Mouse (Mus musculus) midbrain, embryonic 10.5 days (tissue): ENCODE results near the gene Mb. TPM values are rescaled to one million over a fixed set of nuclear protein-coding genes. Genes with fewer than 3 reads are reported as not detected.
A peak's percentile ranks its signal among the peaks of the same experiment; 100 is the strongest.
"Not testable (repeated sequence)": the region's sequence is repeated elsewhere in the genome, so short reads cannot be mapped to it uniquely, and the experiment has no call there.

Experiments
- DNase-seq: peaks from one replicate; pipeline ENCODE4 v3.0.0-alpha.2; 2017; ENCODE audit warnings: low spot score
- H3K27ac ChIP-seq: fragments of 300-500 bp; sonication (generic); replicated peaks from 2 replicates; pipeline ENCODE4 v1.5.1; 2016; ENCODE audit warnings: mild to moderate bottlenecking
- H3K27me3 ChIP-seq: fragments of 300-500 bp; sonication (generic); 2 replicates; pipeline ENCODE4 v1.6.1; 2016; ENCODE audit warnings: low read depth, mild to moderate bottlenecking; ENCODE audit not compliant: poor library complexity, severe bottlenecking
- H3K36me3 ChIP-seq: fragments of 300-500 bp; sonication (generic); 2 replicates; pipeline ENCODE4 v1.6.1; 2016; ENCODE audit warnings: mild to moderate bottlenecking, moderate library complexity
- H3K4me1 ChIP-seq: fragments of 300-500 bp; sonication (generic); 2 replicates; pipeline ENCODE4 v1.6.1; 2016
- H3K4me3 ChIP-seq: fragments of 300-500 bp; sonication (generic); 2 replicates; pipeline ENCODE4 v1.5.1; 2016; ENCODE audit warnings: mild to moderate bottlenecking, moderate library complexity
- H3K9me3 ChIP-seq: fragments of 300-500 bp; sonication (generic); replicated peaks from 2 replicates; pipeline ENCODE4 v1.6.1; 2016; ENCODE audit warnings: mild to moderate bottlenecking
- WGBS: fragments of 180-500 bp; shearing (Covaris S2); methylation state at CpG from one replicate; pipeline ENCODE4 v1.1.7; 2016; 5-methylcytosine and 5-hydroxymethylcytosine counted together
- polyA plus RNA-seq: library from polyadenylated mRNA; unstranded; fragments of >200 nt; fragmentation: Nextera tagmentation; extraction: Ambion mirVana; gene quantifications from 2 replicates; pipeline ENCODE4 v1.2.1, GENCODE M21; 2016

Mb gene
- polyA plus RNA-seq, 1 experiment from 2014 or later = 0.25 TPM

- Histone ChIP-seq H3K9me3 (no peaks in the 10 kb centered on the region), H3K27ac (no peak overlapping the region), H3K4me3 (no peak overlapping the region), H3K36me3 (peaks cover 67% of the 10 kb centered on the region), H3K27me3 (no peaks in the 10 kb centered on the region), H3K4me1 (no peaks in the 10 kb centered on the region)
- DNase-seq = no peak
- WGBS = 61% methylated on average over 14 of the region's 14 CpGs
Observed at GRCm38 (mm10) chr15:77079256-77079822, 28.9 kb upstream of the Mb start.

- DNase-seq = no peak
- Histone ChIP-seq H3K4me3 (no peak overlapping the region), H3K9me3 (no peaks in the 10 kb centered on the region), H3K4me1 (no peaks in the 10 kb centered on the region), H3K27ac (no peak overlapping the region; the same call in 1 of the 2 replicates), H3K27me3 (no peaks in the 10 kb centered on the region), H3K36me3 (peaks cover 63% of the 10 kb centered on the region)
- WGBS = 59% methylated on average over 3 of the region's 3 CpGs
Observed at GRCm38 (mm10) chr15:77078786-77079185, 28.3 kb upstream of the Mb start.

- 88% methylated on average over 9 of the region's 9 CpGs for WGBS
- H3K9me3 ChIP-seq = no peaks in the 10 kb centered on the region
- H3K27me3 ChIP-seq = no peaks in the 10 kb centered on the region
- no peaks in the 10 kb centered on the region for H3K4me1 ChIP-seq
- no peak overlapping the region for H3K4me3 ChIP-seq
- H3K27ac ChIP-seq = no peak overlapping the region
- H3K36me3 ChIP-seq = peaks cover 56% of the 10 kb centered on the region
- DNase-seq = no peak
Observed at GRCm38 (mm10) chr15:77077906-77078305, 27.4 kb upstream of the Mb start.

GRCm38 (mm10) chr15:77076523-77076922 lies 26.1 kb upstream of the Mb start:
- Histone ChIP-seq H3K27ac (no peak overlapping the region), H3K27me3 (no peaks in the 10 kb centered on the region), H3K4me1 (peaks cover 7% of the 10 kb centered on the region), H3K4me3 (no peak overlapping the region), H3K9me3 (no peaks in the 10 kb centered on the region), H3K36me3 (peaks cover 44% of the 10 kb centered on the region)
- DNase-seq = no peak
- WGBS = 84% methylated on average over 3 of the region's 3 CpGs

- peaks cover 21% of the 10 kb centered on the region for H3K36me3 ChIP-seq
- H3K27ac ChIP-seq = no peak overlapping the region
- no peak for DNase-seq
- H3K9me3 ChIP-seq = no peaks in the 10 kb centered on the region
- H3K4me1 ChIP-seq = peaks cover 12% of the 10 kb centered on the region
- WGBS = 79% methylated on average over 4 of the region's 4 CpGs
- no peaks in the 10 kb centered on the region for H3K27me3 ChIP-seq
- H3K4me3 ChIP-seq = no peak overlapping the region
Observed at GRCm38 (mm10) chr15:77072556-77073163, 22.2 kb upstream of the Mb start.

- 0 out of 2 replicates have a peak overlapping the region, but pooled peaks have one; percentile 14 for H3K4me3 ChIP-seq
- no peaks in the 10 kb centered on the region for H3K27me3 ChIP-seq
- H3K4me1 ChIP-seq = peaks cover 12% of the 10 kb centered on the region
- H3K36me3 ChIP-seq = peaks cover 10% of the 10 kb centered on the region
- DNase-seq = peak; percentile 34
- no peaks in the 10 kb centered on the region for H3K9me3 ChIP-seq
- 22% methylated on average over 10 of the region's 10 CpGs for WGBS
- H3K27ac ChIP-seq = peak overlapping the region; percentile 42; the same call in 1 of the 2 replicates
Observed at GRCm38 (mm10) chr15:77071501-77071900, 21.0 kb upstream of the Mb start.

GRCm38 (mm10) chr15:77070745-77071268 lies 20.3 kb upstream of the Mb start:
- H3K4me3 ChIP-seq = no peak overlapping the region
- H3K36me3 ChIP-seq = peaks cover 4% of the 10 kb centered on the region
- no peak for DNase-seq
- H3K4me1 ChIP-seq = peaks cover 12% of the 10 kb centered on the region
- H3K27me3 ChIP-seq = no peaks in the 10 kb centered on the region
- 0 out of 2 replicates have a peak overlapping the region, but pooled peaks have one; percentile 42 for H3K27ac ChIP-seq
- 86% methylated on average over 11 of the region's 11 CpGs for WGBS
- no peaks in the 10 kb centered on the region for H3K9me3 ChIP-seq

- Histone ChIP-seq H3K4me3 (no peak overlapping the region), H3K27ac (no peak overlapping the region), H3K36me3 (no peaks in the 10 kb centered on the region), H3K27me3 (no peaks in the 10 kb centered on the region), H3K9me3 (no peaks in the 10 kb centered on the region), H3K4me1 (peaks cover 12% of the 10 kb centered on the region)
- DNase-seq = no peak
- 94% methylated on average over 3 of the region's 3 CpGs for WGBS
Observed at GRCm38 (mm10) chr15:77069019-77069418, 18.5 kb upstream of the Mb start.

- WGBS = 82% methylated on average over 3 of the region's 3 CpGs
- Histone ChIP-seq H3K27me3 (no peaks in the 10 kb centered on the region), H3K27ac (no peak overlapping the region), H3K4me1 (peaks cover 12% of the 10 kb centered on the region), H3K9me3 (no peaks in the 10 kb centered on the region), H3K36me3 (no peaks in the 10 kb centered on the region), H3K4me3 (no peak overlapping the region)
- no peak for DNase-seq
Observed at GRCm38 (mm10) chr15:77068439-77068861, 18.0 kb upstream of the Mb start.

GRCm38 (mm10) chr15:77066233-77066632 lies 15.8 kb upstream of the Mb start:
- WGBS = 89% methylated on average over 6 of the region's 6 CpGs
- Histone ChIP-seq H3K4me1 (peaks cover 2% of the 10 kb centered on the region), H3K27ac (no peak overlapping the region), H3K4me3 (no peak overlapping the region), H3K36me3 (no peaks in the 10 kb centered on the region), H3K9me3 (no peaks in the 10 kb centered on the region), H3K27me3 (no peaks in the 10 kb centered on the region)
- DNase-seq = no peak

GRCm38 (mm10) chr15:77065259-77065852 lies 14.9 kb upstream of the Mb start:
- H3K27ac ChIP-seq = no peak overlapping the region
- no peak for DNase-seq
- no peaks in the 10 kb centered on the region for H3K36me3 ChIP-seq
- WGBS = 92% methylated on average over 6 of the region's 6 CpGs
- H3K27me3 ChIP-seq = no peaks in the 10 kb centered on the region
- no peaks in the 10 kb centered on the region for H3K4me1 ChIP-seq
- H3K9me3 ChIP-seq = no peaks in the 10 kb centered on the region
- H3K4me3 ChIP-seq = no peak overlapping the region

GRCm38 (mm10) chr15:77062746-77063145 lies 12.3 kb upstream of the Mb start:
- no peak overlapping the region for H3K27ac ChIP-seq

GRCm38 (mm10) chr15:77059416-77059815 lies 8.9 kb upstream of the Mb start:
- Histone ChIP-seq H3K4me1 (peaks cover 24% of the 10 kb centered on the region), H3K9me3 (peaks cover 10% of the 10 kb centered on the region; the same call in 1 of the 2 replicates)
- not testable (repeated sequence) for H3K27ac ChIP-seq, H3K4me3 ChIP-seq, H3K36me3 ChIP-seq, H3K27me3 ChIP-seq, DNase-seq
- 95% methylated on average over 4 of the region's 4 CpGs for WGBS

More at GRCm38 (mm10) chr15:77062746-77063145, 12.3 kb upstream of the Mb start:
- Histone ChIP-seq H3K36me3 (no peaks in the 10 kb centered on the region), H3K9me3 (peaks cover 10% of the 10 kb centered on the region; the same call in 1 of the 2 replicates), H3K4me1 (no peaks in the 10 kb centered on the region), H3K27me3 (no peaks in the 10 kb centered on the region), H3K4me3 (no peak overlapping the region)
- DNase-seq = no peak
